Mouse (Mus musculus): ENCODE measurements around the gene Pax5. TPM values are rescaled to one million over a fixed set of nuclear protein-coding genes. Genes with fewer than 3 reads are reported as not detected.

Gene Pax5
- polyA plus RNA-seq, 2 experiments: 0.05 TPM; not detected in 1

DNA sequence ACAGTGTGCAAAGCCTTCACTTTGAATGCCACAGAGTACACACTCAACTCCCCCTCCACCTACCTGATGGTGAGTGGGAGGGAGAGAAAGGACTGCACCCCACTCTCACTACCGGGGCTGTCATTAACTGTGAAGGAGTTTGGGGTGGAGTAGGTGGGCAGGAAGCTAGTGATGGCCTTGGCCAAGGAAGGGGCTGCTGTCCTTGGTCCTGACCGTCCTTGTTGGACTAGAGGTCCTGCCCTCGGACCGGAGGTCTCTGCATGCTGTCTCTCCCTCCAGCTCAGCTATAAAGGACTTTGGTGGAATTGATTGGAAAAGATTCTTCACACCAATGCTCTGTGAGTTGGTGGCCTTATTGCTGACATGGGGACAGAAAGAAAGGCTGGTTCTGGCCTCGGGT is 131.7 kb downstream of the Pax5 start:
- peak; percentile 54 for DNase-seq (ENCODE audit: low spot score)
- Histone ChIP-seq H3K4me2 (replicated peaks; ENCODE audit: low read depth, low read length, severe bottlenecking) (no peak overlapping the region), H3K36me3 (ENCODE audit: control insufficient read depth, insufficient read depth, low read length) (no peaks in the 10 kb centered on the region), H3K4me1 (ENCODE audit: control insufficient read depth, insufficient read depth, low read length) (no peaks in the 10 kb centered on the region), H3K27ac (replicated peaks; ENCODE audit: low read depth, low read length) (no peak overlapping the region), H3K4me3 (replicated peaks; ENCODE audit: low read length) (no peak overlapping the region), H3K27me3 (ENCODE audit: control insufficient read depth, insufficient read depth, low read length) (no peaks in the 10 kb centered on the region), H3K9me3 (ENCODE audit: control insufficient read depth, low read length) (no peaks in the 10 kb centered on the region), H3K9ac (ENCODE audit: low read depth, low read length, severe bottlenecking) (no peak overlapping the region)
- TF ChIP-seq POLR2A (IDR thresholded peaks at IDR 0.05; ENCODE audit: borderline replicate concordance, extremely low read depth, insufficient read depth, insufficient read length): no peak
- 48% methylated on average over 5 of the region's 5 CpGs for WGBS
- no peak for ATAC-seq (ENCODE audit: low FRiP score, low read depth)

DNA sequence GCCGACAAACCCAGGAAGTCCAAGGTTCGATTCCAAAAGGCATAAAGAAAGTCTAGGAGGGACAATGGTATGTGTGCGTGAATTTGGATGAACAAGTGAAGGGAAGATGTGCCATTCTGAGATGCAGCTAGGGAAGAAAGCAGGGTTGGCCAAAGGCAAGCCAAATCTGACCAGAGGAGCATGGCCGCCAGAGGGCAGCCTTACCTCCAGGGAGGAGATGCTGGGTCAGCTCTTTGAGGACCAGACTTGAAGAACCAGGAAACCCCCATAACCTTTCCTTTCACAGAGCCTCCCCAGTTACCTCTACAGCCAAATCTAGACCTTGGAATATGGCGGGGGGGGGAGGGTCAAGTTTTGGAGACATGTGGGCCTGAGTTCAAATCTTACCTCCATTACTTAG is 133.0 kb downstream of the Pax5 start:
- Histone ChIP-seq H3K9ac (ENCODE audit: low read depth, low read length, severe bottlenecking) (no peak overlapping the region), H3K27me3 (ENCODE audit: control insufficient read depth, insufficient read depth, low read length) (no peaks in the 10 kb centered on the region), H3K27ac (replicated peaks; ENCODE audit: low read depth, low read length) (no peak overlapping the region), H3K36me3 (ENCODE audit: control insufficient read depth, insufficient read depth, low read length) (no peaks in the 10 kb centered on the region), H3K4me1 (ENCODE audit: control insufficient read depth, insufficient read depth, low read length) (no peaks in the 10 kb centered on the region), H3K4me3 (replicated peaks; ENCODE audit: low read length) (no peak overlapping the region), H3K9me3 (ENCODE audit: control insufficient read depth, low read length) (no peaks in the 10 kb centered on the region), H3K4me2 (replicated peaks; ENCODE audit: low read depth, low read length, severe bottlenecking) (no peak overlapping the region)
- 53% methylated on average over 5 of the region's 5 CpGs for WGBS
- no peak for ATAC-seq (ENCODE audit: low FRiP score, low read depth)
- no peak for TF ChIP-seq POLR2A (IDR thresholded peaks at IDR 0.05; ENCODE audit: borderline replicate concordance, extremely low read depth, insufficient read depth, insufficient read length)
- peak; percentile 29 for DNase-seq (ENCODE audit: low spot score)

DNA sequence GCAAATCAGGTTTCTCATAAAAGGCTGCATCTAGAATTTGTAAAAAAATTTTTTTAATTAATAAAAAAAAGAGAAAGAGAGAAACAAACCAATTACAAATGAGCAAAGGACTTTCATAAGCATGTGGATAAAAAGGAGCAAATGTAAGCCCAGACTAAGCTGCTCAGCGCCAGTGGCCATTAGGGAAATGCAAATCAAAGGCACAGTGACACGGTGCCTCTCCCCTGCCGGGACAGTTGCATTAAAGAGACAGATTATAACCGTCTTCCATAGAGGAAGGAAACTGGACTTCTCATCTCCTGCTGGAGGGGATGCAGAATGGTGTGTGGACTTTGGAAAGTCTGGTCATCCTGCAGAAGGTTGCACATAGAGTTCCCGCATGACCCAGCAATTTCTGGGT is 133.5 kb downstream of the Pax5 start:
- H3K9me3 ChIP-seq (ENCODE audit: control insufficient read depth, low read length): no peaks in the 10 kb centered on the region

DNA sequence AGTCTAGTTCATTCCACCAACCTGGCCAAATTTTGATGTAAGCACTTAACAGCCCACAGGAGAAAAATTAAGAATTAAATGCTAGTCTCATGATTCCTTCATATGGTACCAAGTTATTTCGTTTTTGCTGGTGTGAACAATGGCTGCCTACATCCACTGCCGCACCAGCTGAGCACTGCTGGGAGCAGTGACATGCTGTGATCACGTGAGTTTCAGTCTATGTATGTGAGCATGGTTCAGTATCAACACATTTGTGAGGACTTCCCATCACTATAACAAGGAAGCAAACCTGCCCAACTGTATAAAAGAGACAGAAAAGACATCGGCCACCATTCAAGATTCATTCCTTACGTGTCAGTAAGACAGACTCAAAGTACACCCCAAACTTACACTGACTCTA is 137.3 kb downstream of the Pax5 start:
- Histone ChIP-seq H3K4me1 (ENCODE audit: control insufficient read depth, insufficient read depth, low read length) (0 out of 2 replicates have a peak, but pooled peaks cover 5% of the 10 kb centered on the region), H3K27ac (replicated peaks; ENCODE audit: low read depth, low read length) (no peak overlapping the region), H3K4me3 (replicated peaks; ENCODE audit: low read length) (no peak overlapping the region), H3K4me2 (replicated peaks; ENCODE audit: low read depth, low read length, severe bottlenecking) (no peak overlapping the region), H3K36me3 (ENCODE audit: control insufficient read depth, insufficient read depth, low read length) (no peaks in the 10 kb centered on the region), H3K9ac (ENCODE audit: low read depth, low read length, severe bottlenecking) (no peak overlapping the region), H3K9me3 (ENCODE audit: control insufficient read depth, low read length) (no peaks in the 10 kb centered on the region), H3K27me3 (ENCODE audit: control insufficient read depth, insufficient read depth, low read length) (no peaks in the 10 kb centered on the region)
- DNase-seq (ENCODE audit: low spot score) (no peak), ATAC-seq (ENCODE audit: low FRiP score, low read depth) (no peak)
- TF ChIP-seq POLR2A (IDR thresholded peaks at IDR 0.05; ENCODE audit: borderline replicate concordance, extremely low read depth, insufficient read depth, insufficient read length): no peak
- WGBS: 76% methylated on average over 5 of the region's 5 CpGs

More for the DNA sequence above, 133.5 kb downstream of the Pax5 start:
- TF ChIP-seq POLR2A (IDR thresholded peaks at IDR 0.05; ENCODE audit: borderline replicate concordance, extremely low read depth, insufficient read depth, insufficient read length): no peak
- Histone ChIP-seq H3K27me3 (ENCODE audit: control insufficient read depth, insufficient read depth, low read length) (no peaks in the 10 kb centered on the region), H3K4me1 (ENCODE audit: control insufficient read depth, insufficient read depth, low read length) (no peaks in the 10 kb centered on the region), H3K27ac (replicated peaks; ENCODE audit: low read depth, low read length) (no peak overlapping the region), H3K4me3 (replicated peaks; ENCODE audit: low read length) (no peak overlapping the region), H3K4me2 (replicated peaks; ENCODE audit: low read depth, low read length, severe bottlenecking) (no peak overlapping the region), H3K36me3 (ENCODE audit: control insufficient read depth, insufficient read depth, low read length) (no peaks in the 10 kb centered on the region), H3K9ac (ENCODE audit: low read depth, low read length, severe bottlenecking) (no peak overlapping the region)
- no peak for ATAC-seq (ENCODE audit: low FRiP score, low read depth)
- no peak for DNase-seq (ENCODE audit: low spot score)
- WGBS: 45% methylated on average over 5 of the region's 5 CpGs

DNA sequence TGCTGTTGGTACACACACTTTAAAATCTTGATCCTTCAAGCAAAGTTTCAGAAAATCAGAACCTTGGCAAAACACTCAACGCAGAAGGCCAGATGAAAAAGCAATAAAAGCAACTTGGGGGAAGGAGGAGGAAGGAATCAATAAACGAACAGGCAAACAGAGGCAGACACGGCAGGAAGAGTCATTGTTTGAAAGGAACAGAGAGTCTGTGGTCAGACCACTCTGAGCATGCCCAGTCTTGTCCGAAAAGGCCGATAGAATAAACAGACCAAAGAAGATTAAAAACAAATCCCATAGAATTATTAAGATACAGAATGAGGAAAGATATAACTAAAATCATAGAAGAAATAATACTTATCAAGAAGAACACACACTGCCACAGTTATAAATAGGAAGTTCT is 137.9 kb downstream of the Pax5 start:
- H3K27me3 ChIP-seq (ENCODE audit: control insufficient read depth, insufficient read depth, low read length): no peaks in the 10 kb centered on the region
- WGBS: 46% methylated on average over 5 of the region's 5 CpGs
- H3K4me2 ChIP-seq (replicated peaks; ENCODE audit: low read depth, low read length, severe bottlenecking): no peak overlapping the region
- DNase-seq (ENCODE audit: low spot score): no peak
- no peak overlapping the region for H3K4me3 ChIP-seq (replicated peaks; ENCODE audit: low read length)
- 0 out of 2 replicates have a peak, but pooled peaks cover 5% of the 10 kb centered on the region for H3K4me1 ChIP-seq (ENCODE audit: control insufficient read depth, insufficient read depth, low read length)
- TF ChIP-seq POLR2A (IDR thresholded peaks at IDR 0.05; ENCODE audit: borderline replicate concordance, extremely low read depth, insufficient read depth, insufficient read length): no peak
- no peaks in the 10 kb centered on the region for H3K9me3 ChIP-seq (ENCODE audit: control insufficient read depth, low read length)
- no peak overlapping the region for H3K9ac ChIP-seq (ENCODE audit: low read depth, low read length, severe bottlenecking)
- no peaks in the 10 kb centered on the region for H3K36me3 ChIP-seq (ENCODE audit: control insufficient read depth, insufficient read depth, low read length)
- ATAC-seq (ENCODE audit: low FRiP score, low read depth): no peak
- H3K27ac ChIP-seq (replicated peaks; ENCODE audit: low read depth, low read length): no peak overlapping the region

DNA sequence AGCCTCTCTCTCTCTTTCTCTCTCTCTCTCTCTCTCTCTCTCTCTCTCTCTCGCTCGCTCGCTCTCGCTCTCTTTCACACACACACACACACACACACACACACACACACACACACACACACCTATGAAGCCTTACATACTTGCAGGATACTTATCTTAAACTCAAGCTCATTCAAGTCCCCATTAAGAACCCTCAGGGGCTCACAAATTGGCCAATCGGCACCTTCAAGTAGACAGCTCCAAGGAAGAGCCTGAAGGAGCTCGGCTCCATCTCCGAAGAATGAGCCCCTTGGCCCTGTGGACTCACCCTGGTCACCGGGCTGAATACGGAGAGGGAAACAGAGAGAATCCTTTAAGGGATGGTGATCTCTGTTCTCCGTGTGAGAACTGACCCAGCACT is 141.1 kb downstream of the Pax5 start:
- H3K4me3 ChIP-seq (replicated peaks; ENCODE audit: low read length): no peak overlapping the region
- no peaks in the 10 kb centered on the region for H3K36me3 ChIP-seq (ENCODE audit: control insufficient read depth, insufficient read depth, low read length)
- TF ChIP-seq POLR2A (IDR thresholded peaks at IDR 0.05; ENCODE audit: borderline replicate concordance, extremely low read depth, insufficient read depth, insufficient read length): no peak
- no peaks in the 10 kb centered on the region for H3K27me3 ChIP-seq (ENCODE audit: control insufficient read depth, insufficient read depth, low read length)
- no peak overlapping the region for H3K4me2 ChIP-seq (replicated peaks; ENCODE audit: low read depth, low read length, severe bottlenecking)
- DNase-seq (ENCODE audit: low spot score) (no peak), ATAC-seq (ENCODE audit: low FRiP score, low read depth) (no peak)
- no peaks in the 10 kb centered on the region for H3K9me3 ChIP-seq (ENCODE audit: control insufficient read depth, low read length)
- 76% methylated on average over 10 of the region's 10 CpGs for WGBS
- H3K9ac ChIP-seq (ENCODE audit: low read depth, low read length, severe bottlenecking): no peak overlapping the region
- no peak overlapping the region for H3K27ac ChIP-seq (replicated peaks; ENCODE audit: low read depth, low read length)
- 0 out of 2 replicates have a peak, but pooled peaks cover 5% of the 10 kb centered on the region for H3K4me1 ChIP-seq (ENCODE audit: control insufficient read depth, insufficient read depth, low read length)

All from limb, embryonic 14.5 days (tissue).